Mouse (Mus musculus): ENCODE data around the gene Dpp9.

GRCm38 (mm10) chr17:56262645-56263094, 44.0 kb upstream of the Dpp9 start:
- TF ChIP-seq CTCF (IDR thresholded peaks at IDR 0.05) (no peak), EP300 (IDR thresholded peaks at IDR 0.05; ENCODE audit: insufficient read depth, low read depth, low read length) (peak; percentile 84)

All from heart, adult 2 months (tissue).